Mouse (Mus musculus) spleen, adult 2 months (tissue): Measurements from ENCODE around the gene Paxx.

Source experiments
- CTCF ChIP-seq: fragments of 200-500 bp; IDR thresholded peaks from 2 replicates; pipeline ENCODE4 v1.5.1; 2011; ENCODE audit warnings: mild to moderate bottlenecking, inconsistent platforms; ENCODE audit not compliant: insufficient read depth, insufficient read length, insufficient replicate concordance; ENCODE audit errors: extremely low read depth
- POLR2A ChIP-seq: fragments of 200-500 bp; IDR thresholded peaks from 2 replicates; pipeline ENCODE4 v1.6.1; 2011; ENCODE audit warnings: low read depth, low read length, inconsistent platforms

DNA sequence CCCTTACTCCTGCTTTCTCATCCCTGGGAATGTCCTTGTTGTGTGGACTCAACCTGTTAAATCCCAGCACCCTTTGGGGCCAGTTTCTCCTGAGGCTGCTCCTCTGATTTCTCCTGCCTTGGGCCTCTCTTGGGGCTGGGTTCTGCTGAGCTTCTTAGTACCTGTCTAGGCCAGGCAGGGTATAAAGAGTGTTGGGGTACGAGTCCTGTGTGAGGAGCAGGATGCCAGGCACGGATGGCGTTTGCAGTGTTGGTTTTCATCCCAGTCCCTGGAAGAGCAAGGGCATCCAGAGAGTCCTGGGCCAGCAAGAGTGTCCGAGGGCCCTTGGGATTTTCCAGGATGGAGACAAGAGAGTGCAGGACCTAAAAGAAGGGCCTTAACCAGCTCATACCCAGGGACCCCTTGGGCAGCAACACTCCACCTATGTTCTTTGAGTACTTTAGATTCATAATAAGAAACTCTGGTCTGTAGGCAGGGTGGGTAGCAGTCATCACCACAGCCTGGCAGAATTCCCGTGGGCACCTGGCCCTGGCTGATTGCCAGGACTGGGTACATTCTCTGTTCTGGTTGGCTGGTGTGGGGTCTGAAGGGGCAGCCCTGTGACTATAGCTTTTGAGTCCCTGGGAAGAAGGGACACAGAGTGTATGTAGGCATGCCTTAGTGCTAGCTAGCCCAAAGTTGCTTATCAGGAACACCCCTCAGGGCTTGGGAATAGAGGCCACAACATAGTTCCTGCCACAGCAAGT, 31.3 kb downstream of the Paxx start:
- TF ChIP-seq CTCF (no peak), POLR2A (no peak)
